Comparison of ENCODE assay signal across 21 mouse cellular contexts in genomic region chr3:98283205-98283604, GRCm38 (mm10). TPM values are rescaled to one million over a fixed set of nuclear protein-coding genes. Genes with fewer than 3 reads are reported as not detected.
"Had no signal": no experiment of that assay in that cellular context is flagged by ENCODE, and none has a peak within 500 bp of the region (broad histone marks: within the 10 kb centered on the region; RNA-seq: fewer than 3 reads in every experiment).

No protein-coding gene starts in this region.

- DNase-seq: kidney, adult 11 months; kidney, adult 9 months; kidney, postnatal 25 days; layer of hippocampus, adult 9-11 months; liver, embryonic 13.5 days; lung, embryonic 14.5 days; lung, postnatal 36 days; thymus, adult 18-20 months; thymus, postnatal 36 days had no signal

- H3K4me1 ChIP-seq: midbrain, embryonic 13.5 days; neural tube, embryonic 13.5 days had no signal

- H3K4me2 ChIP-seq: limb, embryonic 13.5 days; liver, embryonic 13.5 days; lung, embryonic 14.5 days; midbrain, embryonic 13.5 days; neural tube, embryonic 13.5 days had no signal

- H3K36me3 ChIP-seq: limb, embryonic 10.5 days; limb, embryonic 13.5 days; liver, embryonic 13.5 days; midbrain, embryonic 10.5 days; midbrain, embryonic 13.5 days; neural tube, embryonic 13.5 days had no signal

- ATAC-seq: lung, postnatal 0 days; midbrain, embryonic 13.5 days; midbrain, embryonic 16.5 days had no signal

- H3K27me3 ChIP-seq: limb, embryonic 13.5 days; liver, embryonic 13.5 days; midbrain, embryonic 13.5 days; neural tube, embryonic 13.5 days had no signal

- H3K9ac ChIP-seq: limb, embryonic 13.5 days; liver, embryonic 13.5 days; lung, embryonic 14.5 days; midbrain, embryonic 13.5 days; neural tube, embryonic 13.5 days had no signal

- H3K27ac ChIP-seq: layer of hippocampus, adult 2 months; limb, embryonic 10.5 days; limb, embryonic 13.5 days; liver, embryonic 13.5 days; midbrain, embryonic 10.5 days; midbrain, embryonic 13.5 days; neural tube, embryonic 13.5 days had no signal

- H3K4me3 ChIP-seq: layer of hippocampus, adult 2 months; limb, embryonic 10.5 days; limb, embryonic 13.5 days; liver, embryonic 13.5 days; megakaryocyte, embryonic 14.5 days; midbrain, embryonic 10.5 days; midbrain, embryonic 13.5 days; myocyte; neural tube, embryonic 13.5 days had no signal

- H3K9me3 ChIP-seq: limb, embryonic 10.5 days; limb, embryonic 13.5 days; liver, embryonic 13.5 days; megakaryocyte, embryonic 14.5 days; midbrain, embryonic 13.5 days; neural tube, embryonic 13.5 days had no signal

RNA-seq across cellular contexts. Expression of gene Hmgcs2, which starts 3.0 kb away (rescaled TPM):
- total RNA-seq: monocyte, adult 5-6 weeks; neutrophil, adult 5-6 weeks had no signal
- polyA plus RNA-seq: myocyte had no signal
